Mouse (Mus musculus): ENCODE results near the gene Cers6. TPM values are rescaled to one million over a fixed set of nuclear protein-coding genes. Genes with fewer than 3 reads are reported as not detected.

Cers6 gene
- polyA plus RNA-seq, 1 experiment from 2014 or later: 21.5 TPM

- no peaks in the 10 kb centered on the region for H3K36me3 ChIP-seq (ENCODE audit: control insufficient read depth, insufficient read depth)
- 38% methylated on average over 7 of the region's 7 CpGs for WGBS
- no peak overlapping the region for H3K27ac ChIP-seq (ENCODE audit: low read depth, low read length)
- no peak overlapping the region for H3K4me3 ChIP-seq (ENCODE audit: low read depth, low read length)
- H3K9ac ChIP-seq (ENCODE audit: low read depth, low read length): no peak overlapping the region
- ATAC-seq: no peak; the same call in 1 of the 2 replicates
- TF ChIP-seq CTCF (IDR thresholded peaks at IDR 0.05; ENCODE audit: low read depth): no peak
- 0 out of 2 replicates have a peak, but pooled peaks cover 3% of the 10 kb centered on the region for H3K4me1 ChIP-seq (replicated peaks; ENCODE audit: control insufficient read depth, insufficient read depth, low read length)
- H3K9me3 ChIP-seq (ENCODE audit: control insufficient read depth): no peaks in the 10 kb centered on the region
- H3K27me3 ChIP-seq (replicated peaks; ENCODE audit: control insufficient read depth, insufficient read depth, low read length): no peaks in the 10 kb centered on the region
- H3K4me2 ChIP-seq (replicated peaks; ENCODE audit: low read depth): no peak overlapping the region
Observed at GRCm38 (mm10) chr2:69049179-69049578, 187.9 kb downstream of the Cers6 start.

DNA sequence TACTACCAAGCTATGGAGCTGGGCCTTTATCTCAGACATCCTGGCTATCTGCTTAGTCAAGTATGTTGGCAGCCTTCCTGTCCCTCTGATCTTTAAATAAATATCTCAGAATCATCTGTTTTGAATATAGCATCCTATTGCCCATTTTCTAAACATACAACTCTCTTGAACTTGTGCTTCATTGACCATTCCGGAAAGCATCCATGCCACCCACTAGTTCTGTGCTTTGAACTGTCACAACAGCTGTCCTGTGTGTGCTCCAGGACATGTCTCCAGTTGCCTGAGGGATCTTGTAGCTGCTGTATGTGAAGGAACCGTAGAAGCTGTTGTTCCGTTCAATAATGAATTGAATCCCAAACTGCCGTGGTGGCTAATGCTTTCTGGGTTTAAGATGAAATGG is 188.9 kb downstream of the Cers6 start:
- Histone ChIP-seq H3K27ac (ENCODE audit: low read depth, low read length) (no peak overlapping the region), H3K36me3 (ENCODE audit: control insufficient read depth, insufficient read depth) (no peaks in the 10 kb centered on the region), H3K27me3 (replicated peaks; ENCODE audit: control insufficient read depth, insufficient read depth, low read length) (no peaks in the 10 kb centered on the region), H3K4me3 (ENCODE audit: low read depth, low read length) (no peak overlapping the region), H3K9ac (ENCODE audit: low read depth, low read length) (no peak overlapping the region), H3K4me1 (replicated peaks; ENCODE audit: control insufficient read depth, insufficient read depth, low read length) (0 out of 2 replicates have a peak, but pooled peaks cover 3% of the 10 kb centered on the region), H3K9me3 (ENCODE audit: control insufficient read depth) (no peaks in the 10 kb centered on the region), H3K4me2 (replicated peaks; ENCODE audit: low read depth) (no peak overlapping the region)
- TF ChIP-seq CTCF (IDR thresholded peaks at IDR 0.05; ENCODE audit: low read depth): no peak
- ATAC-seq: no peak
- 76% methylated on average over 4 of the region's 4 CpGs for WGBS

DNA sequence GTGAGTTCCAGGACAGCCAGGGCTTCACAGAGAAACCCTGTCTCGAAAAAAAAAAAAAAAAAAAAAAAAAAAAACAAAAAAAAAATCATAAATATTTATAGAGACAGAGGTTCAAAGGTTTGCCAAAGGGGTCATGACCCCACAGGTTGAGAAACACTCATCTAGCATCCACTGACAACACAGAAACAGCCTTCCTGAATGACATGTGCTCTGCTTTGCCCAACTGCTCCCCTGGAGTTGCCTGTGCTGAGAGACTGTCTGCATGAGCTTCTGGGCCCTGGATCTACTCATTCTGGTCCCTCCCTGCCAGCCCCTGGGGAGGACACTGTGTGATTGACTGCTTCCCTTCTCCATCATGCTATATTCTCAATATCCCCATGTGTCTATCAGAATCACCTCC is 190.4 kb downstream of the Cers6 start:
- ATAC-seq: no peak
- Histone ChIP-seq H3K36me3 (ENCODE audit: control insufficient read depth, insufficient read depth) (no peaks in the 10 kb centered on the region), H3K9me3 (ENCODE audit: control insufficient read depth) (no peaks in the 10 kb centered on the region), H3K9ac (ENCODE audit: low read depth, low read length) (no peak overlapping the region), H3K4me2 (replicated peaks; ENCODE audit: low read depth) (no peak overlapping the region), H3K27me3 (replicated peaks; ENCODE audit: control insufficient read depth, insufficient read depth, low read length) (no peaks in the 10 kb centered on the region), H3K27ac (ENCODE audit: low read depth, low read length) (no peak overlapping the region), H3K4me1 (replicated peaks; ENCODE audit: control insufficient read depth, insufficient read depth, low read length) (0 out of 2 replicates have a peak, but pooled peaks cover 3% of the 10 kb centered on the region), H3K4me3 (ENCODE audit: low read depth, low read length) (no peak overlapping the region)
- 33% methylated on average over 1 of the region's 1 CpGs for WGBS
- TF ChIP-seq CTCF (IDR thresholded peaks at IDR 0.05; ENCODE audit: low read depth): no peak

DNA sequence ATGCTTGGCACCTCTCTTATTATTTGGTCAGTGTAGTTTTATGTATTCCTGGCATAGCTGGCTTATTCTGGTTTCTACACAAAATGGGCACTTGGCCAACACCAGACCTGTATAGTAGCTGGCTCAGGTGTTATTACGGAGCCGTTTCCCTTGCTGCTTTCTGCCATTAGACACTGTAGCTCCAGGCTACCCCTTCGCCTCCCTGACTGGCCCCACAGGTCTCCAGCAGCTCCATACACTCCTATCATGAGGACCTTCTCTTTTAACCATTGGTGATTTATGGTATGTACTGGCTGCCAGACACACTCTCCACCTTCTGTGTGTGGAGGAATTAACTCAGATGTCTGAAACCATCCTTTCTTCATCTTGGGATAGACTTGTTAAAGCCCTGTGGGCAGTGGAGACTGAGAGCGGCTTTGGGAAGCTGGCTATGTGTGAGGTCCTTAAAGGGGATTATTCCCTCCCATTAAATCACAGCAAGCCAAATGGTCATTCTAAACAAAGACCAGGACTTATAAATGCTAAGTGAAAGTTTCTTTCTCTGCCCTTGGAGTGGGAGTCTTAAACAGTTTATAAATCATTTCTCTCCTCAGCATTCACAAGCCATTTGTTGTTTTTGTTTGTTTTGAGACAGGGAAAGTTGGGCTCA is 192.1 kb downstream of the Cers6 start:
- Histone ChIP-seq H3K4me1 (replicated peaks; ENCODE audit: control insufficient read depth, insufficient read depth, low read length) (0 out of 2 replicates have a peak, but pooled peaks cover 3% of the 10 kb centered on the region), H3K9me3 (ENCODE audit: control insufficient read depth) (no peaks in the 10 kb centered on the region), H3K4me3 (ENCODE audit: low read depth, low read length) (no peak overlapping the region), H3K9ac (ENCODE audit: low read depth, low read length) (no peak overlapping the region), H3K4me2 (replicated peaks; ENCODE audit: low read depth) (no peak overlapping the region), H3K36me3 (ENCODE audit: control insufficient read depth, insufficient read depth) (no peaks in the 10 kb centered on the region), H3K27me3 (replicated peaks; ENCODE audit: control insufficient read depth, insufficient read depth, low read length) (no peaks in the 10 kb centered on the region), H3K27ac (ENCODE audit: low read depth, low read length) (no peak overlapping the region)
- no peak for ATAC-seq
- WGBS: 56% methylated on average over 4 of the region's 4 CpGs
- TF ChIP-seq CTCF (IDR thresholded peaks at IDR 0.05; ENCODE audit: low read depth): no peak

DNA sequence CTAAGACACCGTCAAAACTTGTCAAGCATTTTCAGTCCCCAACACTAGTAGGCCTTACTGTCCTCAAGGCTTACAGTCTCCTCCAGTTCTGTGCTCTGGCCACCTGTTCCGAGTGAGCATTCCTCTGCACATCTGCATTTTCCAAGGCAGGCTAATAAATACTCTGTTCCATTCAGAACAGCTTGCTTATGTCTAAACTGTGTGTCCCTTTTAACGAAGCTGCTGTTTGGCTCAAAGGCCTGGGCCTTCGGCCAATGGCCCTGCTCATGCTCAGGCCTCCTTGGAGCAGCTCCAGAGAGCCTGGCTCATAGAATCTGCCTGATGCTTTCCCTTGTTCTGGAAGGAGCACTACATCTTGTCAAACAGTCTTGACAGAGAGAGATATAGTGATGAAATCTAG is 193.0 kb downstream of the Cers6 start:
- no peaks in the 10 kb centered on the region for H3K9me3 ChIP-seq (ENCODE audit: control insufficient read depth)
- H3K4me1 ChIP-seq (replicated peaks; ENCODE audit: control insufficient read depth, insufficient read depth, low read length): 0 out of 2 replicates have a peak, but pooled peaks cover 3% of the 10 kb centered on the region
- 69% methylated on average over 4 of the region's 4 CpGs for WGBS
- peak; percentile 33; the same call in 1 of the 2 replicates for ATAC-seq
- no peak overlapping the region for H3K27ac ChIP-seq (ENCODE audit: low read depth, low read length)
- H3K9ac ChIP-seq (ENCODE audit: low read depth, low read length): no peak overlapping the region
- H3K4me2 ChIP-seq (replicated peaks; ENCODE audit: low read depth): no peak overlapping the region
- H3K36me3 ChIP-seq (ENCODE audit: control insufficient read depth, insufficient read depth): no peaks in the 10 kb centered on the region
- no peak overlapping the region for H3K4me3 ChIP-seq (ENCODE audit: low read depth, low read length)
- H3K27me3 ChIP-seq (replicated peaks; ENCODE audit: control insufficient read depth, insufficient read depth, low read length): no peaks in the 10 kb centered on the region
- TF ChIP-seq CTCF (IDR thresholded peaks at IDR 0.05; ENCODE audit: low read depth): no peak

GRCm38 (mm10) chr2:69055174-69055573 is 193.9 kb downstream of the Cers6 start:
- no peak for ATAC-seq
- H3K4me3 ChIP-seq (ENCODE audit: low read depth, low read length): no peak overlapping the region
- 0 out of 2 replicates have a peak, but pooled peaks cover 3% of the 10 kb centered on the region for H3K4me1 ChIP-seq (replicated peaks; ENCODE audit: control insufficient read depth, insufficient read depth, low read length)
- H3K36me3 ChIP-seq (ENCODE audit: control insufficient read depth, insufficient read depth): no peaks in the 10 kb centered on the region
- H3K27me3 ChIP-seq (replicated peaks; ENCODE audit: control insufficient read depth, insufficient read depth, low read length): no peaks in the 10 kb centered on the region
- H3K9me3 ChIP-seq (ENCODE audit: control insufficient read depth): no peaks in the 10 kb centered on the region
- no peak for TF ChIP-seq CTCF (IDR thresholded peaks at IDR 0.05; ENCODE audit: low read depth)
- no peak overlapping the region for H3K9ac ChIP-seq (ENCODE audit: low read depth, low read length)
- H3K27ac ChIP-seq (ENCODE audit: low read depth, low read length): no peak overlapping the region
- 90% methylated on average over 6 of the region's 6 CpGs for WGBS
- no peak overlapping the region for H3K4me2 ChIP-seq (replicated peaks; ENCODE audit: low read depth)
